Mouse (Mus musculus) stomach, postnatal 0 days (tissue): ENCODE results near the gene Map3k7cl.

Experiments
- CTCF ChIP-seq: IDR thresholded peaks from 2 replicates; pipeline ENCODE4 v1.5.1; 2016; ENCODE audit warnings: antibody characterized with exemption, low read depth, mild to moderate bottlenecking, moderate library complexity
- EP300 ChIP-seq: optimal IDR thresholded peaks from 2 replicates; pipeline ENCODE3; 2016; ENCODE audit warnings: antibody characterized with exemption

DNA sequence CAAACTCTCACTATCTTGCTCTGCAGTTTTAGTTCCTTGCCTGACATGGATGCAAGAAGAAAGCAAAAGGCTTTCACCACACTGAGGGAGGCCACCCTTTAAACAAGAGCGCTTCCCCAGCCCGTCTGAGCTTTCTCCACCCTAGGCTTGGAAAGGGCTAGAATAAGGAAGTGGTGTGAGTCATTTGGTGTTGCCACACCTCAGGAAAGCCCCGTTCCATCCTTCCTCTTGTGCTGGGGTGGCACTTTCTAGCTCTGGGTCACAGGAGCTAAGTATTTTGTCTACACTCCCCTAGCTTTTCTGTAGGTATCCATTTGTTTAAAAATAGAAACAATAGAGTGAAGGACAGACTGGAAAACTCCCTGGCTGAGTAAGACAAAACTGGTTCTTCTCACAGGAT is 72.2 kb downstream of the Map3k7cl start:
- TF ChIP-seq CTCF, result no peak
- no peak for TF ChIP-seq EP300
